ENCODE assay signal across 27 mouse cellular contexts in genomic region chr4:137104447-137105044, GRCm38 (mm10). TPM values are rescaled to one million over a fixed set of nuclear protein-coding genes. Genes with fewer than 3 reads are reported as not detected.
DNase-seq lines count a peak whose midpoint lies in the region; ATAC-seq and TF ChIP-seq lines count a peak whose summit lies in the region.
"Had no signal": no experiment of that assay in that cellular context is flagged by ENCODE, and none has a peak within 500 bp of the region (broad histone marks: within the 10 kb centered on the region; RNA-seq: fewer than 3 reads in every experiment).

No protein-coding gene starts in this region.

- H3K36me3 ChIP-seq in testis, adult 2 months (ENCODE audit: control insufficient read depth, insufficient read depth, low read length) = no peaks in the 10 kb centered on the region
- H3K36me3 ChIP-seq in embryonic facial prominence, embryonic 14.5 days (ENCODE audit: control insufficient read depth, insufficient read depth, low read length) = no peaks in the 10 kb centered on the region
- no peaks in the 10 kb centered on the region for H3K36me3 ChIP-seq in limb, embryonic 12.5 days
- H3K36me3 ChIP-seq in hindbrain, postnatal 0 days (ENCODE audit: insufficient read depth, low read length) = no peaks in the 10 kb centered on the region
- H3K36me3 ChIP-seq: heart, embryonic 13.5 days; hindbrain, embryonic 15.5 days; liver, embryonic 15.5 days had no signal

- H3K4me2 ChIP-seq in embryonic facial prominence, embryonic 14.5 days (ENCODE audit: low read depth, low read length) = peak overlapping the region; percentile 31
- H3K4me2 ChIP-seq in limb, embryonic 12.5 days = 0 out of 2 replicates have a peak overlapping the region, but pooled peaks have one; percentile 16
- no peak overlapping the region for H3K4me2 ChIP-seq in hindbrain, postnatal 0 days (ENCODE audit: low read depth, low read length)
- H3K4me2 ChIP-seq: heart, embryonic 13.5 days; hindbrain, embryonic 15.5 days; liver, embryonic 15.5 days; lung, embryonic 14.5 days had no signal

- TF ChIP-seq POLR2A in testis, adult 2 months (IDR thresholded peaks at IDR 0.05; ENCODE audit: control insufficient read depth, low read depth, low read length) = no peak

- no peaks in the 10 kb centered on the region for H3K9me3 ChIP-seq in embryonic facial prominence, embryonic 14.5 days (ENCODE audit: control insufficient read depth, low read length)
- no peaks in the 10 kb centered on the region for H3K9me3 ChIP-seq in limb, embryonic 12.5 days
- no peaks in the 10 kb centered on the region for H3K9me3 ChIP-seq in hindbrain, postnatal 0 days (ENCODE audit: low read length)
- H3K9me3 ChIP-seq: heart, embryonic 13.5 days; hindbrain, embryonic 15.5 days; liver, embryonic 15.5 days had no signal

- peaks cover 9% of the 10 kb centered on the region for H3K4me1 ChIP-seq in testis, adult 2 months (ENCODE audit: control insufficient read depth, insufficient read depth, low read length)
- H3K4me1 ChIP-seq in embryonic facial prominence, embryonic 14.5 days (ENCODE audit: control insufficient read depth, insufficient read depth, low read length) = peaks cover 17% of the 10 kb centered on the region; the same call in 1 of the 2 replicates
- H3K4me1 ChIP-seq in limb, embryonic 12.5 days (replicated peaks) = peaks cover 18% of the 10 kb centered on the region; the same call in 1 of the 2 replicates
- 0 out of 2 replicates have a peak, but pooled peaks cover 2% of the 10 kb centered on the region for H3K4me1 ChIP-seq in hindbrain, postnatal 0 days (ENCODE audit: insufficient read depth, low read length)
- H3K4me1 ChIP-seq: heart, embryonic 13.5 days; hindbrain, embryonic 15.5 days; liver, embryonic 15.5 days had no signal

- no peak for DNase-seq in testis, postnatal 14 days (ENCODE audit: low spot score)
- peak; percentile 68 for DNase-seq in embryonic facial prominence, embryonic 14.5 days (ENCODE audit: low spot score)
- DNase-seq in hindbrain, postnatal 0 days (ENCODE audit: low spot score) = no peak
- DNase-seq in gastrocnemius, adult 2 months = no peak
- DNase-seq: adrenal gland, adult 2 months; adrenal gland, postnatal 36 days; cerebellum, adult 18-20 months; cerebellum, postnatal 14 days; gastrocnemius, postnatal 10 days; heart, postnatal 10 days; kidney, adult 8-10 months; kidney, postnatal 10 days; layer of hippocampus, postnatal 36 days; left cerebral cortex, postnatal 4 days; lung, embryonic 14.5 days; lung, postnatal 14 days; midbrain, embryonic 14.5 days; spleen, adult 18-20 months; thymus, adult 2 months; thymus, postnatal 4 days had no signal

- no peaks in the 10 kb centered on the region for H3K27me3 ChIP-seq in testis, adult 2 months (ENCODE audit: control insufficient read depth, insufficient read depth, low read length)
- H3K27me3 ChIP-seq in embryonic facial prominence, embryonic 14.5 days (replicated peaks; ENCODE audit: control insufficient read depth, insufficient read depth, low read length) = no peaks in the 10 kb centered on the region
- H3K27me3 ChIP-seq in limb, embryonic 12.5 days = peaks cover 3% of the 10 kb centered on the region; the same call in 1 of the 2 replicates
- H3K27me3 ChIP-seq in hindbrain, postnatal 0 days (ENCODE audit: insufficient read depth, low read length) = no peaks in the 10 kb centered on the region
- H3K27me3 ChIP-seq: hindbrain, embryonic 15.5 days had no signal

- peak overlapping the region; percentile 69 for H3K4me3 ChIP-seq in testis, adult 2 months (ENCODE audit: control insufficient read depth, low read depth, low read length)
- no peak overlapping the region for H3K4me3 ChIP-seq in embryonic facial prominence, embryonic 14.5 days (ENCODE audit: low read depth, low read length)
- H3K4me3 ChIP-seq in limb, embryonic 12.5 days (replicated peaks) = 0 out of 2 replicates have a peak overlapping the region, but pooled peaks have one; percentile 1
- H3K4me3 ChIP-seq in hindbrain, postnatal 0 days (ENCODE audit: low read length) = no peak overlapping the region
- H3K4me3 ChIP-seq in gastrocnemius, adult 2 months = no peak overlapping the region
- H3K4me3 ChIP-seq: heart, embryonic 13.5 days; hindbrain, embryonic 15.5 days; liver, embryonic 15.5 days had no signal

- no peak overlapping the region for H3K9ac ChIP-seq in embryonic facial prominence, embryonic 14.5 days (ENCODE audit: low read depth, low read length)
- H3K9ac ChIP-seq in limb, embryonic 12.5 days (replicated peaks) = no peak overlapping the region
- H3K9ac ChIP-seq in hindbrain, postnatal 0 days (replicated peaks; ENCODE audit: low read length) = no peak overlapping the region
- H3K9ac ChIP-seq: heart, embryonic 13.5 days; hindbrain, embryonic 15.5 days; liver, embryonic 15.5 days; lung, embryonic 14.5 days had no signal

- H3K27ac ChIP-seq in testis, adult 2 months (ENCODE audit: control insufficient read depth, insufficient read depth, low read depth, low read length) = no peak overlapping the region
- peak overlapping the region; percentile 74 for H3K27ac ChIP-seq in embryonic facial prominence, embryonic 14.5 days (replicated peaks; ENCODE audit: low read depth, low read length)
- peak overlapping the region; percentile 75; the same call in 1 of the 2 replicates for H3K27ac ChIP-seq in limb, embryonic 12.5 days
- H3K27ac ChIP-seq in hindbrain, postnatal 0 days = no peak overlapping the region
- no peak overlapping the region for H3K27ac ChIP-seq in gastrocnemius, adult 2 months
- H3K27ac ChIP-seq: heart, embryonic 13.5 days; hindbrain, embryonic 15.5 days; liver, embryonic 15.5 days had no signal

- TF ChIP-seq CTCF in testis, adult 2 months (IDR thresholded peaks at IDR 0.05; ENCODE audit: control insufficient read depth, insufficient read depth, insufficient replicate concordance, low read depth, low read length) = no peak
- no peak for TF ChIP-seq CTCF in hindbrain, postnatal 0 days (IDR thresholded peaks at IDR 0.05; ENCODE audit: low read depth)
- TF ChIP-seq CTCF in gastrocnemius, adult 2 months (IDR thresholded peaks at IDR 0.05) = no peak

- 47% methylated on average over 10 of the region's 10 CpGs for WGBS in embryonic facial prominence, embryonic 14.5 days
- WGBS in limb, embryonic 12.5 days = 31% methylated on average over 10 of the region's 10 CpGs
- 80% methylated on average over 10 of the region's 10 CpGs for WGBS in hindbrain, postnatal 0 days

- peak; percentile 47 for ATAC-seq in embryonic facial prominence, embryonic 14.5 days (ENCODE audit: low read depth)
- no peak for ATAC-seq in limb, embryonic 12.5 days (ENCODE audit: insufficient number of reproducible peaks, insufficient read depth, low FRiP score, low TSS enrichment, low read depth)
- no peak for ATAC-seq in hindbrain, postnatal 0 days
- no peak for ATAC-seq in monocyte, adult 5-6 weeks (replicated peaks; ENCODE audit: insufficient number of reproducible peaks, low FRiP score, low TSS enrichment, poor library complexity, severe bottlenecking)
- ATAC-seq: forebrain, embryonic 16.5 days had no signal

- intact Hi-C loops in gastrocnemius, adult 2 months (cut with DNase I) = no loop called here

RNA-seq across cellular contexts. Expression of gene Zbtb40, which starts 55.9 kb away (rescaled TPM):
- polyA plus RNA-seq in testis, adult 2 months (2012; rRNA removed) = 7.7 and 8.0 TPM in 2 replicates
- polyA plus RNA-seq in embryonic facial prominence, embryonic 14.5 days (2014; fragmentation: Nextera tagmentation; extraction: Ambion mirVana) = 3.0 and 4.1 TPM in 2 replicates
- polyA plus RNA-seq in limb, embryonic 12.5 days (2016; fragmentation: Nextera tagmentation; extraction: Ambion mirVana) = 5.3 and 6.1 TPM in 2 replicates
- total RNA-seq in hindbrain, postnatal 0 days (2014; rRNA removed) = 8.2 and 9.1 TPM in 2 replicates
- polyA plus RNA-seq in hindbrain, postnatal 0 days (2015; fragmentation: Nextera tagmentation; extraction: Ambion mirVana) = 1.6 and 1.9 TPM in 2 replicates
- 1 to 10 TPM; 8.4 to 9.5 TPM for total RNA-seq in gastrocnemius, adult 2 months (2021)
- 5.5 to 12.1 TPM (median 9.0 TPM) in 3 replicates for total RNA-seq in monocyte, adult 5-6 weeks (2017)

Comparison
In these comparisons a context has a peak if more than half of its experiments do, and no peak if none do; other contexts are left out.
1. H3K27ac ChIP-seq: peak in embryonic facial prominence, embryonic 14.5 days (single experiment) and limb, embryonic 12.5 days (single experiment); none in testis, adult 2 months (single experiment), hindbrain, postnatal 0 days (single experiment) and gastrocnemius, adult 2 months (single experiment).
2. H3K4me3 ChIP-seq: peak in testis, adult 2 months (single experiment) and limb, embryonic 12.5 days (single experiment); none in embryonic facial prominence, embryonic 14.5 days (single experiment), hindbrain, postnatal 0 days (single experiment) and gastrocnemius, adult 2 months (single experiment).